Mouse (Mus musculus): ENCODE measurements at regions not wholly inside any gene's neighbourhood (a gene's known extent, or its start where the extent isn't known, plus 50 kb on each side); places are given as distances from the start of the nearest gene placed in this dataset.

DNA sequence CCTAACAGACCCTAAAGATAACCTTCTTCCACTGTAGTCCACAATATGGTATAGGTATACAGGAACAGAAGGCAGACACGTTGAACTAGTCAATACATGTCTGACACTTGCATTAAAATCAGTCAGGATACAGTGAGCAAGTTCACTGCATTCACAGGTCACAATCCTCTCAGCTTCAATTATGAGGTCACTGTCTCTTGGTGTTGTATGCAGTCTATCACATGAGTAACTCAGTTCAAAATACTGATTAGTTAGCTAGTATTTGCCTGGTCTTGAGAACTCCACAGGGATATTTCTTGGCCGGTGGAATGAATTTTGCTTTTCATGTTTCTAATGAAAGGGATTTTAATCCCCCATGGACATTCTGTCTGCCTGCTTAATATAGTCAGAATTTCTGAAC lies 69.1 kb upstream of the Slc5a7 start:
- no peak for TF ChIP-seq CTCF (conservative IDR thresholded peaks at IDR 0.05; ENCODE audit: insufficient read depth, insufficient read length, low read depth, low read length)
- no peak for TF ChIP-seq POLR2A (IDR thresholded peaks at IDR 0.05; ENCODE audit: low read depth, low read length)
